Mouse (Mus musculus): ENCODE data around the gene Ap3b2.

Gene Ap3b2

DNA sequence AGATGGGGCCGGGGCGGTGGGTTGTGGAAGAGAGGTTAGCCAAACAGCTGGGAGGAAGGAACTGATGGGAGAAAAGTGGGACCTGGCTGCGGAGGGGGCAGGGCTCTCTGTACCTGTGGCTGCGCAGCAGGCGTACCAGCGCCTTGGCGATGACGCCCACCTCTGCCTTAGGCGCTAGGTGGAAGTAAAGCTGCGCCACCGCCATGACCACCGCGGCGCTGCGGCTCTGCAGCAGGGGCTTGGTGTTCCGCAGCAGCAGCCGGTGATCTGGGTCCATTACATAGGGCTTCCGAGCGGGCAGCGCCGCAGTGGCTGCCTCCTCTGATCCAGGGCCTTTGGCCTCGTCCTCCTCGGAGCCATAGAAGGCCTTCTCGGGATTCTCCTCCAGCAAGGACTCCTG is 16.9 kb downstream of the Ap3b2 start:
- DNase-seq (ENCODE audit: low read depth) = no peak

GRCm38 (mm10) chr7:81475221-81475620 is 18.5 kb downstream of the Ap3b2 start:
- DNase-seq (ENCODE audit: low read depth) = no peak

GRCm38 (mm10) chr7:81464906-81465450 is 28.7 kb downstream of the Ap3b2 start:
- no peak for DNase-seq (ENCODE audit: low read depth)

DNA sequence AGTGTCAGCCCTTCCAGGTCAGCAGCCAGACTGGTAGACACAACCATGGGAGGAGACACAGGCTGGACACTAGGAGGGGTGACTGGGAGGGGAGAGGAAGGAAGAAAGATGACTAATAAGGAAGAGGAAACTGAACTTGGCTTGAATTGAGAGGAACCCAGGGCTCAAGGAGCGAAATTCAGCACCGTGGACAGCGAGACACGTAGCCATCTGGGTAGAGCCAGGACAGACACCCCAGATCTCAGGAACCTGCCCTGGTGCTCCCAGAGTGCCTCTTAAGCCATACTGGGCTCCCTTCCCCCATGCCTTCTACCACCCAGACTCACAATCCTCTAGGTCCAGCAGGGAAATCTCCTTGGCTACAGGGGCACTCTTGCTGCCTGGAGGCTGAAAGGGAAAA is 29.6 kb downstream of the Ap3b2 start:
- DNase-seq (ENCODE audit: low read depth) = peak; percentile 28

DNA sequence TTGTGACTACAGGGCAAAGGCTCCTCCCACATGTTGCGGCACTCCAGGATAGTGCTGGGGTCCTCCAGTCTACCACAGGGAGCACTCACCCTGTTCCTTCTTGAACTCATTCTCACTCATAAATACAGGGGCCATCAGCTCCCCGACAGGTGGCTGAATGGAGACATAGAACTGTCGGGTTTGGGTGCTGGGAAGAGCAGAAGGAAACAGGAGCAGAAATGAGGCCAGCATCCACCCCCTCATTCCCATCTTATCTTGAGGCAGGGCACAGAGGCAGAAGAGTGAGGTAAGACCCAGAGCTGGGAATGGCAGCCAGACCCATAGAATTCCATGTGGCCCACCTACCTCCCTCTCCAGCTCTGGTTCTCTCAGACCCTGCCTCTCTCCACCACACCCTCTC is 30.9 kb downstream of the Ap3b2 start:
- DNase-seq (ENCODE audit: low read depth) = no peak

DNA sequence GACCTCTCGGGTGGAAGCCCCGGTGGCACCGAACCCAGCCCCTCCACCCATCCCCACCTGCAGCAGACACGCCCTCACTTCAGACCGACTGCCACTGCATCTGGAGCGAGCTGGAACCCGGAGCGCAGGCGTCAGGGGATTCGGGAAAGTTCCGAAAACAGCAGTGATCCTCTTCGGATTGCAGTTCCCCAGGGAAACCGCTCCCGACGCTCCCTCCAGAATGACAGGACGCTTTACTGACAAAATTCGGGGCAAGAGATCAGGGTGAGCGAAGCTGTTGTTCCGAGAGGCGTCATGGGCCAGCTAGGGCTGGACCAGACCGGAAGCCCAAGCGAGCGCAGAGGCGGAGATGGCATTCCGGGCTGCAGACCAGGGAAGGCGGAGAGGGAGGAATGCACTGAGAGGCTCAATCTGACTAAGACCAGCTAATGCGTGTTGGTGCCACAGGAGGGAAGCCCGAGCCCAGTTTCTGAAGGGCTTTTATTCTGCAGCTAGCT is 38.5 kb downstream of the Ap3b2 start, which contains the start of gene Cpeb1:
Gene Cpeb1 (minus strand): TSS at position 311 of the 497 bp plus-strand sequence.
- no peak for DNase-seq (ENCODE audit: low read depth)

DNA sequence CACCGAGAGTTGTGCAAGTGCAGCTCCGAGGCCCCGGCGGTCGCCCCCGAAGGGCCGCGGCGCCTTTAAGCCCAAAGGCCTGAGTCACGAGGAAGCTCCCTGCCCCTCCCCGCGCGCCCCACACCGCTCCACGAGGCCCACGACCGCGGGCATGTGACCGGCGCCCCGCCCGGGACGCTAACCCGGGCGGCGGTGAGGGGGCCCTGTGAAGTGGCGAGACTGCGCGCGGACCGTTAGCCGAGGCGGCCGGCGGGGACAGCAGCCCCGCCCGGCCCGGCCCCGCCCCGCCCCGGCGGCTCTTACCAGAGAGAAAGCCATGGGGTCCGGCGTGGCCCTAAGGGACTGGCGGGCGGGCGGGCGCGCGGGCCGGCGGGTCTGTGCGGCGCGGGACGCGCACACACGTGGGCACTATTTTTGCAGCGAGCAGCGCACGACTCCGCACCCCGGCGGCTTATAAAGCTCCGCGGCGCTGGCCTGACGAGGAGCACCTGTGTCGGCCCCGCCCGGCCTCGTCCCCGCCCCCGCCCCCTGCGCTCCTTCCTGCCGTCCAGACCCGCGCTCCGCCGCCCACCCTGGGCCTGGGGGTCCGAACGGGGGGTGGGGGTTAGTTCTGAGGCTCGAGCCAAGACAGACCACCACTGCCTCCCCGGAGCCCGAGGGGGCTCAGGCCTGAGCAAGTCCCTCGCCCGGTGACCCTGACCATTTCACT is 39.2 kb downstream of the Ap3b2 start:
- no peak for DNase-seq (ENCODE audit: low read depth)

- DNase-seq (ENCODE audit: low read depth) = no peak
These were observed 40.1 kb downstream of the Ap3b2 start for GRCm38 (mm10) chr7:81453443-81454274.

DNA sequence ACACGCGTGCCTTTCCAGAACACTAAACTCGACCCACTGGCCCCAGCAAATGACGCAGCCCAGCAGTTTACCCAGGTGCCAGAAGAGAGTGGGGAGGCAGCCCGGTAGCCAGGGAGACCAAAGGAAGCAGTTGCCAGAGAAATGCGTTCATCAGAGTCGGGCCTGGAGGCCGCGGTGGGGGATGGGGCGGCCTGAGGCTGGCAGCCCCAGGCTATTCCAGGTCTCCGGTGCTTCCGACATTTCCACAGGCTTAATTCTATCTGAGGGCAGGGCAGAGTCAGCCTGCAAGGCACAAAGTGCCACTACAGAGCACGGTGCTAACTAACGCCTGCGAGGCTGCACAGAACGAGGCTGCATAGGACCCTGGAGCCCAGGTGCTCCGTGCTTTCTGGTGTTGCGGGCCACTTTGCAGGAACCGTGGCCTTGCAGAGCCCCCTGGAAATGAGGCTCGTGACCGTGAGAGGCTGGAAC is 40.7 kb downstream of the Ap3b2 start:
- no peak for DNase-seq (ENCODE audit: low read depth)

All from c-Kit-positive CD71-positive TER-119-negative erythroid progenitor cells, embryonic 14.5 days (primary cell).